Mouse (Mus musculus): ENCODE measurements around the gene AW822073. TPM values are rescaled to one million over a fixed set of nuclear protein-coding genes. Genes with fewer than 3 reads are reported as not detected.

Gene AW822073
- total RNA-seq, 4 experiments from 2014 or later: not detected

DNA sequence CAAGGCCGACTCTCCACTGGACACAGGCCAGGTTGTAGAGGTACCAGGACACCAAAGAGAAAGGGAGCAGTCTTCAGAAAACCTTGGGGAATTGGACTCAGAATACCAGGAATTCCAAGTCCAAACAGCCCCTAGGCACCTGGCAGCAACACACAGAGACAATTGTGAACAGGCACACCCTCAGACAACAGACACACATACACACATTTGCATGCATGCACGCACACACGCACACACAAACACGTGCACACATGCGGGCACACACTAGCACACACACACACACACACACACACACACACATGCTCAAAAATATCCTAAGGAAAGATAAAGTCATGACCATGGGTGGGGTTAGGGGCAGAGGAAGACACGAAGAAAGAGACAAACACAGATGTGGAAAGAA, 4.0 kb downstream of the AW822073 start:
- no peak for DNase-seq

DNA sequence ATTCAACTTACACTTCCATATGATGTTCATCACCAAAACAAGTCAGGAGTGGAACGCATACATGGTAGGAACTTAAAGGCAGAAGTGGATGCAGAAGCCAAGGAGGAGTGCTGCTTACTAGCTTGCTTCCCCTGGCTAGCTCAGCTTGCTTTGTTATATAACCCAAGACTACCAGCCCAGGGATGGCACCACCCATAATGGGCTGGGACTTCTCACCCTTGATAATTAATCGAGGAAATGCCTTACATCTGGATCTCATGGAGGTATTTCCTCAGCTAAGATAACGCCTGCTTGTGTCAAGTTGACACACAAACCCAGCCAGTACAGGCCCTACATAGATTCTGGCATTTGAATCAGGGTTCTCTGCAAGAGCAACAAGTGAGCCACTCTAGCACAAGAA, 7.4 kb downstream of the AW822073 start:
- no peak for DNase-seq

GRCm38 (mm10) chr10:58215353-58215752, 9.4 kb downstream of the AW822073 start:
- DNase-seq: no peak

DNA sequence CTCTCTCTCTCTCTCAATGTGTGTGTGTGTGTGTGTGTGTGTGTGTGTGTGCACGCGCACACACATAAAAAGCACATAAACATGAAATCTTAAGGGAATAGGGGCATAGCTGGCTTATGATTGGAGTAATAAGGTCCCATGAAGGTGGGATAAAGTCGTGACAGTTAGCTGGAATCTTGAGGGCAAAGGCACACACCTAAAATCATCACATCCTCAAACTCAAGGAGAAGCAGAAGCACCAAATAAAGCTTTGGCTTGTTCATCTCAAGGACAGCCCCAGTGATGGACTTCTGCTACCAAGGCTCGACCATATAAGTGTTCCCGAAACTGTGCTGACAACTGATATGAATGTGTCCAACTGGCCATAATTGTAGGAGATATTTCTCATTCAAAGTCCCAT, 9.8 kb downstream of the AW822073 start:
- no peak for DNase-seq

DNA sequence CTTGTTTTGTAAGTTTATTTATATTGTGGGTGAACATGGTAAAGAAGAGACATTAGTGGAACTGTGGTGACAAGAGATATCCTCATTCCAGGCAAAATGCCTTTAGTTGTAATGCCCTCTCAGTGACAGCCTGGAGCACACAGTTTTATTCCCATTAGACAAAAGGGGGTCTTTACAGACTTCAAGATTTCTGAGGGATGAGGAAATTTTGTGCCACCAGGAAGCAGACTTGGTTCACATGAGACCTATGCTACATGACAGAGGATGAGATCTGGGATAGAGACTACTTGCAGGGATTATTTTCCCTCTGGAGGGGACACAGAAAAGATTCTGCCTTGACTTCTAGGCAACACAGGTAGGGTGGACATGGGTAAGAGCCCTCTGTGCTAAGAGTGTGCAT, 10.2 kb downstream of the AW822073 start:
- no peak for DNase-seq

DNA sequence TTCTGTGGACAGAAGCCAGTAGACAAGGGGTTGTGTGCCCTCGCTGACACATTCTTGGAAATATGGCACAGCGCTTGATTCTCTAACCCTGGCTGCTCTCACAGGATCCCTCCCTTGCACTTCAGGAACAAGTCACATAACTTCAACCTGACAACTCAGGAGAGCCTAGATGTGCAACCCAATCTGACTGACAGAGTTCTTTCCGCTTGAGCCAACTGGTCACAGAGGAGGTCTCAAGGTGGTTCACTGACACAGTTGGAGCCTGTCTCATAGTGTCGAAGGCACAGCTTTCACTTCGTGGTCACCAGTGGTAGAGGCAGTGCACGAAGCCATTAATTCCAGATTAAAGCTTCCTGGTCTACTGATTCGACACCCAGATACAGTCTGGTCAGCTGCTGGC, 12.5 kb downstream of the AW822073 start:
- no peak for DNase-seq

- no peak for DNase-seq
Measured at GRCm38 (mm10) chr10:58211213-58211612, 13.5 kb downstream of the AW822073 start.

- no peak for DNase-seq
Measured at GRCm38 (mm10) chr10:58210514-58210913, 14.2 kb downstream of the AW822073 start.

DNA sequence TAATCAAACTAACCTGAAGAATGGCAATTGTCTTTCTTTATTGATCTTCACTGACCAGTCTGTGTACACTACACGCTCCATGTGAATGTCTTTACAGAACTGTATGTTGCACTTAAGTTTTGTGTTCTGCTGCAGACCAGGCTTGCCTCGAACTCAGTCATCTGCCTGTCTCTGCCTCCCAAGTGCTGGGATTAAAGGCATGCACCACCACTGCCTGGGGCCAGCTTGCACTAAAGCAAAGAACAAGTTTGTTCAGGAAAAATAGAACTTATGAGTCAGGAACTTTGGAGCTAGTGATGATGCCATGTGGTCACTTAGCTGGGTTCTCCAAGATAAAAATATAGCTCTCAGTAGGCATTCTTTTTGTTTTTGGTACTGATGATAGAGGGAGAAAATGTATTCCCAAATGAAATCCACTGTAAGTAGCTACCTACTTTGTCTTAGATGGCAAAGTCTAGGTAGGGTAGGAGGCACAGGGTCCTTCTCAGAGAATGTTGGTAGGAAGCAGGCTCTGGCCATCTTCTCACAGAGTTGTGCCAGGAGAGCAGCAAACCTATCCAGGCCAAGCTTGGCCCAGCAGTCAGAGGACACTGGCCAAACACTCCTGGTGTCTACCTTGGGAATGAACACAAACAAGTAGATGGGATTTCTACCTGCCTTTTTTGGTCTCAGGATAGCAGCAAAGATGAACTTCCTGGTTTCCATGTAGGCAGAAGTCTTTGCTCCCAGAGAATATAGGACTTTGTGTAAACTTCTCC, 14.8 kb downstream of the AW822073 start:
- no peak for DNase-seq

- no peak for DNase-seq
Measured at GRCm38 (mm10) chr10:58206639-58207404, 17.9 kb downstream of the AW822073 start.

- no peak for DNase-seq
Measured at GRCm38 (mm10) chr10:58205986-58206385, 18.7 kb downstream of the AW822073 start.

Other genes starting within 250 kb of the AW822073 start
- gene Duxf3, start 7.7 kb upstream of the AW822073 start, total RNA-seq (2022): not detected
- not detected for gene Gm4981, start 11.8 kb upstream of the AW822073 start, total RNA-seq (2022)
- gene Gcc2, start 30.6 kb upstream of the AW822073 start, total RNA-seq (2022): 10 to 100 TPM; 49.4 to 60.0 (median 54.1) TPM
- 10 to 100 TPM; 47.0 to 58.9 (median 49.3) TPM for gene Lims1, start 98.5 kb upstream of the AW822073 start, total RNA-seq (2022)
- gene Ranbp2, start 222.0 kb upstream of the AW822073 start, total RNA-seq (2022): 10 to 100 TPM; 71.4 to 82.9 (median 80.8) TPM

Data from adrenal gland, adult 8-10 months (tissue).